Mouse (Mus musculus) ES-E14 (cell line): Measurements from ENCODE around the gene Snrpb.

Experiments used
- HCFC1 ChIP-seq: IDR thresholded peaks from 2 replicates; pipeline ENCODE4 v1.6.1; 2012; ENCODE audit warnings: low read length, inconsistent platforms, borderline replicate concordance; ENCODE audit not compliant: insufficient read depth
- MAFK ChIP-seq: IDR thresholded peaks from 2 replicates; pipeline ENCODE4 v1.6.1; 2014; ENCODE audit warnings: mild to moderate bottlenecking, low read depth, low read length, inconsistent platforms; ENCODE audit not compliant: insufficient read depth
- ZC3H11A ChIP-seq: IDR thresholded peaks from 2 replicates; pipeline ENCODE4 v1.6.1; 2012; ENCODE audit warnings: low read depth, mild to moderate bottlenecking, inconsistent platforms, low read length, borderline replicate concordance
- ZNF384 ChIP-seq: IDR thresholded peaks from 2 replicates; pipeline ENCODE4 v1.6.1; 2012; ENCODE audit warnings: low read depth, low read length, inconsistent platforms

- no peak for TF ChIP-seq HCFC1
- TF ChIP-seq MAFK = no peak
- no peak for TF ChIP-seq ZNF384
- no peak for TF ChIP-seq ZC3H11A
Measured at GRCm38 (mm10) chr2:130155171-130155570, 24.0 kb downstream of the Snrpb start.
